Mouse (Mus musculus) NIH3T3 (cell line): ENCODE measurements around the gene Grcc10.

Source experiments
- DNase-seq: peaks from one replicate; pipeline ENCODE4 v3.0.0-alpha.2; 2012; ENCODE audit warnings: low read depth

Grcc10 gene

DNA sequence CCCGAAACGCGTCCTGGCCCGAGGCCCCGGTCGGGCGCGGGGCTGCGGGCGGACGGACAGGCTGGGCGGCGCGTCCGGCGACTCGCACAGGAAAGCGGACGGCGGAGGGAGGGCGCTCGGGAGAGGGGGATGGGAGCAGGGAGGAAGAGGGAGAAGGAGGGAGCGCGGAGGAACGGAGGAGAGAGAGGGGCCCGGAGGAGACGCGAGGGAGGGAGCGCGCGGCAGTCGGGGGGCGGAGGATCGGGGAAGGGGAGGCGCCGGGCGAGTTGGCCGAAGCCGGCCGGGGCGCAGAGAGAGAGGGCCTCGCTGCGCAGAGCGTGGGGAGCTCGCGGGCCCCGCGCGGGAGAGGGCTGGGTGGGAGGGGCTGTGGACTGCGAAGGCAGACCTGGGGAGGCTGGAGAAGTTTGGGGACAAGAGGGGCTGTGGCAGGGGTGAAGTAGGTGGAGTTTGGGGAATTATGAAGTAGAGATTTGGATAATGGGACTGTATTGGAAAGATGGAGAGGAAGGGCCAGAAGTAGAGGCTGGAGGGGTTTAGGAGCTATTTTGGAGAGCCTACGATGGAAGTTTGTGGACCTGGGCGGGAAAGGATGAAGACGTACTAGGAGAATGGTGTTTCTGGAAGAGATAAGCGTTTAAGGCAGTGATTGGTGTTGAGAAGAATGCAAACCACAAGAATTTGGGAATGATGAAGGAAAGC is 15.6 kb upstream of the Grcc10 start:
- DNase-seq = peak; percentile 94

DNA sequence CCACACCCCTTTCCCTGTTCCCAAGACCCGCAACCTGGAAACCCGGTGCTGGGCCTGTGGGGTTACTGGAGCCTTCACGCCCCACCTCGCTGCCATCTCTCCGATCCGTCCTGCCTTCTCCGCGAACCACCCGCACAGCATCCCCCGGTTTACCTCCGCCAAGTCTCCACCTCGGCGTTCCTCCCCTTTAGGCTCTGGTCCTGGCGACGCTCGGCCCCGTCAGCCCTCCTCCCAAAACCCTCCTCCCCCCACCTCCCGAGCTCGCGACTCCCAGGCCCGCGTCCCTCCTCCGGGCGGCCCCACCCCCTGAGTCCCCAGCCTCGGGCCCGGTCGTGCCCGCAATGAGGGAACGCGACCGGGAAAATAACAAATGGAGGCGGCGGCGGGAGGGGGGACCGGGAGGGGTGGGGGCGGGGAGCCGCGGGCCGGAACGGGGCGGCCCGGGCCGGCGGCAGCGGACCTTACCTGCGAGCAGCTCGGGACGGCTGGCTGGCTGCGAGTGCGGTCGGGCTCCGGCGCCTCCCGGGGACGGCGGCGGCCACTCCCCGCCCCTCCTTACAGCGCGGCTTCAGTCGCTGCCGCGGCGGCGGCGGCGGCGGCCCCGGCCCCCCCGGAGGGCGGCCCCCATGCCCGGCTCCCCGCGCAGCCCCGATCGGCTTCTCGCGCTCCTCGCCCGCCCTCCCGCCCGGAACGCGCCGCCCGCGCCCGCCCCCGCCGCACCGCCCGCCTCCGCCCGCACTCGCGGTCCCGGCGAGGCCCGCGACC is 14.8 kb upstream of the Grcc10 start, which contains the start of the genes Gm45234 and Atn1:
Gm45234 (minus strand) TSS at position 191 of the 765 bp plus-strand sequence.
Atn1 (minus strand) TSS at position 694 of the 765 bp plus-strand sequence.
- peak; percentile 85 for DNase-seq

DNA sequence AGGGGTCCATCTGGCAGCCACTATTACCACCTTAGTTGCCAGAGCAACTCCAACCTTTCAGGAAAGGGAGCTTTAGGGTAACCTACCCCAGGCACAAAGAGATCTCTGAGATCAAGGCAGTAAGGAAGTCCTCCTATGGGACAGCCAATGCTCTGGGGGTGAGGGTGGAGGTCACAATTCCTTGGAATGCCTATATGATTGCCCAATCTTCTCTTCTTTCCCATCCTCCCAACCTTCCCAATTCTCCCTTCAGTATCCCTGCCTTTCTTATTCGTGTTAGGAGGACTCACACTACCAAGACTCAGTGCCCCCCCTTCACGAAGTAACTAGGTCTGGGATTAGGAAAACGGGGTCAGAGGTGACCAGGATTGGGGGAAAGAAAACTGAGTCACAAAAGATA is 14.1 kb upstream of the Grcc10 start:
- peak; percentile 50 for DNase-seq

DNA sequence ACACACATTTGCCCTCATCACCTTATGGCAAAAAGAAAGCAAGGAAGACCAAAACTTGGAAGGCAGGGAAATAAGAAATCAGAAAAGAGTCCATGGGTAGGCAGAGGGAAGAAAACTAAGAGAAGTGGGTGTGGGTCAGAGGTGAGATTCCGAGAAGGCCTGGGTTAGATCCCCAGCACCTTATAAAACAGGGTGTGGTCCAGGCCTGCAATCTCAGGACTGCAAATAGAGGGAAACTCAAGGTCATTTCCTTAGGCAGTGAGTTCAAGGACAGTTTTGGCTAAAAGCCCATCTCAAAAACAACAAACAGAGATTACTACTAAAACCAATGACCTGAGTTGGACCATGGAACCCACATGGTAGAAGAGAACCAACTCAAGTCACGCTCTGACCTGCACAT is 12.7 kb upstream of the Grcc10 start:
- no peak for DNase-seq

DNA sequence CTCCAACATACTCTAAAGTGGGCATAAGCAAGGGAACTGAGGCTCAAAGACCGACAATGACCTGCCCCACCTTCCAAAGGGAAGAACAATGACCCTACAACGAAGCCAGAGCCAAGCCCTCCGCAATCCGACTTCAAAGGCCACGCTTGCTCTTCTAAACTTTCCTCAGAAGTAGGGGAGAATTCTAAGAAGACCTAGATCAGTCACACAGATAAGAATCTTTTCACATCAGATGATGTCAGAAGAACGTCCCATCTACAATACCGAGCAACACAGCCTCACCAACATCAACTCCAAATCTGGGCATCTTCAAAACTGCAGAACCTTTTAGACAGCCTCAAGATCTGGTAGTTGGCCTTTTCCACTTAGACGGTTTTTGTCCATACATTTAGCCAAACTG is 9.2 kb upstream of the Grcc10 start:
- no peak for DNase-seq

DNA sequence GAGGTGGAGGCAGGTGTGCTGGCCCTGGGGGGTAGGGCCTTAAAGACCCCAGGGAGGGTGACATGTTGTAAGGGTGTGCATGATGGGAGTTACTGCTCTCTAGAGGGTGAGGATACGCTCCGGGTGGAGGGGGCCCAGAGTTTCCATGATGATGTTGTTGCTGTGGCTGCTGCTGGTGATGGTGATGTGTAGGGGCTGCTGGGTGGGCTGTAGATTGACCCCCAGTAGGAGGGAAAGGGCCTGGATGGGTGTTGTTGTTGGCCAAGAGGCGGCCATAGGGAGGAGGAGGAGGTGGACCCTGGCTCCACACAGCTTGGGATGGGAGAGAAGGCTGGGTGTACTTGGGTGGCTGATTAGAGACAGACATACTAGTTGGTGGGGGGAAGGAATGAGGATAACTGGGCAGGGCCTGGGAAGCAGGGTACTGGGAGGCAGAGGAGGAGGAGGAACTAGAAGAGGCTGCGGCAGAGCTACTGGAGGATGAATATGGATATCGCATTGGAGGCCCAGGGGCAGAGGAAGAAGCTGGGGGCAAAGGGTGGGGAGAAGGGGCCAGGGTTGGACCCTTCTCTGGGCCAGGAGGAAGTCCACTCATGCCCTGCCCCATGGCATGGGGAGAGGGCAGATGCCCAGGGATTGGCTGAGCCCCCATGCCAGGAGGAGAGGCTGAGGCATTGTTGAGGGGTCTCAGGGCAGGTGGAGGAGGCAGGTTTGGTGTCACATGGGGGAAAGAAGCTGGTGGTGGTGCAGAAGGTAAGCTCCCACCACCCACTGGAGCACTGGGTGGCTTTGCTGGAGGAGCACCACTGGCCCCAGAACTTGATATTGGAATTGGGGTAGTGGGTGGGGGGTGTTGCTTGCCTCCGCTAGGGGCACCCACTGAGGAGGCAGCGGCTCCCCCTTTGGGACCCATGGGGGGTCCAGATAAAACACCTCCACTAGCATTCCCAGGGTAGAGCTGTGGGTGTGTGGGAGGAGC is 5.8 kb upstream of the Grcc10 start:
- DNase-seq = no peak

DNA sequence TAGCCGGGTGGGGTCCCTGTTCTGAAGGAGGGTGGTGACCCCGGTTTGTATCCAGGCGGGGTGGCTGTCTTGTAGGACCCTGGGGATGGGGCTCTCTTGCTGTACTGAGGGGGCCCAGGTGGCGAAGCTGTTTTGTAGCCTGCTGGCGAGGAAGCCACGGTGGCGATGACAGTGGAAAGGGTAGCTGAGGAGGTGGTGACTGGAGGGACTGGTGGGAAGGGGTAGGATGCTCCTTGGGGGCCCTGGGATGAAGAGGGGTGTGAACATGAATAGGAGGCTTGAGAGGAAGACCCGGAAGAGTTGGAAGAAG is 5.1 kb upstream of the Grcc10 start:
- no peak for DNase-seq

DNA sequence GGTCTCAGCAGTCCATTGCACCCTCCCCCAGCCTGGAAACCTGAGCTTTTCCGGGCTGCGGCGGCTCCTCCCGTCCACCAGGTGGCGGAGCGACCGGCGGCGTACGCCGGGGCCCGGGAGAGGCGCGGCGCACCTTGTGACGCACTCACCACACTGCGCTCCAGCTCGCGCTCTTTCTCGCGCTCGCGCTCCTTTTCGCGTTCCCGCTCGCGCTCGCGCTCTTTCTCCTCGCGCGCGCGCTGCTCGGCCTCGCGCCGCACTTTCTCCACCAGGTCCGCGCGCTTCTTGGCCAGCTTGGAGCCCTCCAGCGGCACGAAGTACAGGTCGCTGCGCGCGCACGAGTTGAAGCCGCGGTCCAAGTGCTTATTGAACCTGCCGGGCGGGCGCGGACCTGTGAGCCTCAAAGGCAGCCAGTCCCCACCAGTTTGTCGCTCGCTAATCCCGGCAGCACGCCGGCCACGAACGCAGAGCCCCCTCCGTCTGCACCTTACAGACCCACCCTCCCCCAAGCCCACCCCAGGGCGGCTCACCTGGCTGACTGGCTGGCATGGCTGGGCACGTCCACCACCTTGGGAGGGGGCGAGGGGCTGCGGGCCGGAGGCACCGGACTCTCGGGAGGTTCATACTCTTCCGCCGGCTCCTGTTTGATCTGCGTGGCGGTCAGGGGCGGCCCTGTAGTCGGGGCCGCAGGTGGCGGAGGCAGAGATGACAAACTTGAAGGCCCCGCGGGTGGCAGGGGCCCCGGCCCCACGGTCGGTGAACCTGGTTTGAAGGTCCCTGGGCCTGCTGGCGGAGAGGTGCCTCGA is 4.5 kb upstream of the Grcc10 start:
- DNase-seq = peak; percentile 86

DNA sequence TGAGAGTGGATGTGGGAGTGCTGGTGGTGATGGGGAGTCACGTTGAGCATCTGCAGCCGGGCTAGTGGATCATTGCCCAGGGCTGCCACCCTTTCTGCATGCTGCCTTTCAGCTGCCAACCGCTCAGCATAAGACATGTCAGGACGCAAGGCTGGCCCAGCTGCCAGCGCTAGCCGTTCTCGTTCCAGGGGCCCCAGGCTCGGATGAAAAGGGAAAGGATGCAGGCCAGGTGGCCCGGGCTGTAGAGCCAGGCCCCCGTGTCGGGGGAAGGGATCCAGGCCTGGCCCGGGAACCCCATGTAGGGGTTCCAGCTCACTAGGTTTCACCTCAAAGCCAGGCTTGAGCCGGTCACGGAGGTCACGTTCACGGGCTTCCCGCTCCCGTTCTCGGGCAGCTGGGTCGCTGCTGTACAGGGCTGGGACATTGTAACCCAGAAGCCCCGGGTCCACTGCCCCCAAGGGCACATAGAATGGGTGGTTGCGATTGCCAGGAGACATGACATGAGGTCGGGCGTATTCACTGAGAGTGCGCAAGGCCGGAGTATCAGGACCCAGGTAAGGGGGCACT is 3.7 kb upstream of the Grcc10 start:
- no peak for DNase-seq

DNA sequence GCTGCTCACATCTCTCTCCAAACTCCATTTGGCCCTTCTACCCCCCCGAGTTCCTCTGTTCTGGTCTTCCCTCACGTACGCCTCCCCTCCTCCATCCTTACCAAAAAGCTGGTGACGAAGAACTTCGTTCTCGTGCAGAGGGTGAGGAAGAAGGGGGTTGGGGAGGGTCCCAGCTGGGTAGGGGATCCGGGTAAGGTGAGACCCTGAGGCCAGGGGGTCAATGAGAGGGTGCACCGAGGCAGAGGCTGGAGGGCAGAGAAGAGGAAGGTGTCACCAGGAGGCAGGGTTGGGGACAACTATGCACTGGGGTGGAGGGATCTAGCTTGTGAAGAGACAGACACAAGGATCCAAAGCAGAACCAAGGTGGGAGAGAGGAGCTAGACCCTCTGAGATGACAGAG is 2.5 kb upstream of the Grcc10 start:
- DNase-seq = no peak

DNA sequence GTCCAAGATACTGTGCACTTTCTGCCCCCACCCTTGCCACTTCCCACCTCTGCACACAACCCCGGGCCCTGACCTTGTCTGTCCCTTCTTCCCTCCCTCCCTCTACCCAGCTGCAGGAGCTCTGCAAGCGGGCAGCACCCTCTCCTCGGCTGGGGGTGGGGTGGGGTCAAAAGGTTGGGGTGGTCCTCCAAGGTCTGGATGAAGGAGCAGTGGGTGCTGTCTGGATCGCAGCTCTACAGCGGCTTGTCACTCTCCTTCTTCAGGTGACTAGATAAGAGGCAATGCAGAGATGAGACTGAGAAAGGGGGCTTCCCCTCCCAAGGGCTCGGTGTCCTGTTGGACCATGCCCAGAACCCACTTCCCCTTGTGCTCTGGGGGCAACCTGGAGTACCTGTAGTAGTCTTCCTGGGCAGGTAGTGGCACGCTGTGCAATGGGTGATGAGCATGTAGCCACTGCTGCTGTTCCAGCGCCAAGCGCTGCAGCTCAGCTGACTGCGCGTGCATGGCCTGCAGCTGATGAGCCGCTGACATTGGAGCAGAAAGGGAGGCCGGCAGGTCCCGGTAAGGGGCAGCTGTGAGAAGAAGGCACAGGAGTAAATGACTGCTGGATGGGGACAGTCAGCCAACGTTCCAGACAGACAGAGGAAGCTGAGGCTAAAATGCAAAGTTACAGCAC is 1.8 kb upstream of the Grcc10 start:
- DNase-seq = no peak

DNA sequence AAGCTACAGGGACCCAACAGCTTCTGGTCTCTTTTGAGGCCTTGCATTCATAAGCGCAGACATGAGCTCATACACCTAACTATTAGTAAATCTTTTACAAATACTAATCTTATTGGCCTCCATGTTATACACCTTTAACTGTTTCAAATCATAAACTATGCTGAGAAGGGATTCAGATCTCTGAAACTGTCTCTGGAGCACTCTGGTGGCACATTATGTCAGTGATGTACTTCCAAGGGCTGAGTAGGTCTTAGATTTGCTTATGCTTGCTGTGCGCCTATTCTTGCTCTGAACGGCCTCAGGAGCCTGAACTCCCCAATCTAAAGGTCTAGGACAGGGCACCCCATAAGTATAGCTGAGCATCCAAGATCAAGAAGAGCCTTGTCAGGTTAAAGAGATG is 668 bp upstream of the Grcc10 start:
- no peak for DNase-seq

DNA sequence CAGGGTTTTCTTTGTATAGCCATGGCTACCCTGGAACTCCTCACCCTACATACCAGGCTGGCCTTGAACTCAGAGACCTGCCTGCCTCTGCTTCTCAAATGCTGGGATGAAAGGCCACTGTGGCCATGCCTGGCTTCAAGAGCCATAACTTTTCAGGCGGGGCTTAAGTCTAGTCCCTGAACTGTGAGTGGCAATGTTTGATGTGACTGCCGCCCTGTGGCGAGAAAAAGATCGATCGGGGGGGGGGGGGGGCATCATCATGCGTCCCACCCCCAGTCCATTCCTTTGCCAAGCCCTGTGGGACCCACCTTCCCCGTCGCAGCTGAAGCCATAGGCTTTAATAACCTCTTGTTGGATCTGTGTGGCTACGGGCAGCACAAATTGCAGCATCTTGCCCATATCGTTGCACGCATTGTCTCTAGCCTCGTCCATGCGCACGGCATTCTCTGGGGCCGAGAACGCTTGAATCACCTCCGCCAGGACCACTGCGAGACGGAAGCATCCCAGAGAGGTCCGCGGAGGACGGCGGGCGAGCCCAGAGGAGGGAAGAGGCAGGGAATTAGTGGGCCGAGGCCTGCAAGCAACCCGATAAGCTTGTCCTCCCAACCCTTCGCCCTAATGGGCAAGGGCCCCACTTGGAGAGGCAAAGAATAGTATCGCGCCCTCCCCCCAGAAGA is 825 bp downstream of the Grcc10 start:
- peak; percentile 86 for DNase-seq

DNA sequence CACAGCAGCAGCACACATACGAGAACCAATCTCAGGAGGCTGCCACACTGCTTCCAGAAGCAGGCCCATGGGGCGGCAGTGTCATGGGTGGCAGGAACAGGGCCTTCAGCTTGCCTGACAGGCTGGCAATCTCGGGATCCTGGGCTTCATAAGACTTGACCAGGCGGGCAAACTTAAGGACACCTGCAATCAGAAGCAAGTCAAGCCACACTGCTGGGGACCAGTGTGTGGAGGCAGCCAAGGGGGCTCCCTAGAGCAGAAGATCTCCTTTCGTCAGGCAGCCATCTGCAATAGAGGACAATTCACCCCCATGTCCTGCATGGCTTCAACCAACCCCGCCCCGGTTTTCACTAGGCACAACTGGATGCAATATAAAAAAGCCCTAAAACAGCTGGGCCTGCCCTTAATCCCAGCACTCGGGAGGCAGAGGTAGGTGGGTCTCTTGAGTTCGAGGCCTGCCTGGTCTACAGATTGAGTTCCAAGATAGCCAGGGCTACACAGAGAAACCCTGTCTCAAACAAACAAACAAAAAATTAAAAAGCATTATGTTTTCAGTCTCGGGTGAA is 1.9 kb downstream of the Grcc10 start:
- no peak for DNase-seq

DNA sequence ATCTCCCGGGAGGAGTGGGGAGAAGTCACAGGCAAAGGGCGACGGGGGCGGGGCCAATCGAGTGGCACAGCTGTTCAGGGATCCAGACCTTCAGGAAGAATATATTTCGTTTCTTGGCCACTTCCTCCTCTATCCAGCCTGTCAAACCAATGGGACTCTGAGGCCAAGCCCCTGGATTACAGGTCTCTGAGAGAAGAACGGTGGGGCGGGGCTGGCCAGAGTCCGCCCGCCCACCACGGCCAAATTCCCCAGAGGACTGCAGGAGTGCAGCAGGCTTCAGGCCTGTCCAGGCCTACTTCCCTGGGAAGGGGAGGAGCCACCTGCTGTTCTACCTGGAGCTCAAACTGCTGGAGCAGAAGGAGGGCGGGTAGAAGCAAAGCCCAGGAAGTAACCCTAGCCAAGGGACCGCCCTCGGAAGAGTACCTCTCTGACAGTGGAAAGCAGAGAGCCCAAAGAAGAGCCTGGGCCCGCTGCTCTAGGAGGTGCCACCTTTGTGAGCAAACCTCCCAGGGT is 2.6 kb downstream of the Grcc10 start, which contains the start of gene Ptpn6:
Ptpn6 (minus strand) TSS at position 204 of the 513 bp plus-strand sequence.
- DNase-seq = peak; percentile 25

DNA sequence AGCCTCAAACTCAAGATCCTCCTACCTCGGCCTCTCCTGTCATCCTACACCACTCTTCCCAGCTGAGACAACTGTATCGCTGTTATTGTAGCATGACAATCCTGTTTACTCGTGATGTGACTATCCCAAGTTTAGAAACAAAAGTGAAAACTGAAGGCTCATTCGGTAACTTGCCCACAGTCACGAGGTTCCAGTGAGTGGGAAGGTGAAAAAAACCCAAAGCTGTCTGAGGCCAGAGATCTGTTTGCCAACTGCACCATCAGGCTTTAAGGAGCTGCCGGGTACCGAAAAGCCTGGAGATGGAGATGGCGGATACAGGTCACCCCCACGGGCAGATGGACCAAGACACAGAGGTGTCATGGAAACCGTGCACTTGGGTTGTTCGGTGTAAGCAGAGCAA is 4.1 kb downstream of the Grcc10 start:
- DNase-seq = no peak

DNA sequence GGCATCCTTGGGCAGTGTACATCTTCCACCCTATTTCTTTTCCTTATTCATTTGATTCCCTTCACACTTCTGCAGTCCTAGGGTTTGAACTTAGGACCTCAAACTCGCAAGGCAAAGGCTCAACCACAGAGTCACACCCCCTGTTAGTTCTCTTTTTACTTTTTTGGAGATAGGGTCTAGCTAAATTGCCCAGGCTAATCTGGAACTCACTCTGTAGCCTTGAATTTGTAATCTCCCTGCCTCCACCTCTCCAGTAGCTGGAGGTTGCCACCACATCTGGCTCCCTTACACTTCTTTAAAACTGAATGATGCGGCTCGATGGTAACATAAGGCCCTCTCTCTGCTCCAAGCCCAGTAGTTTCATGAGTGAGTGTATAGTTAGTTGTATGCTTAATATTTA is 6.8 kb downstream of the Grcc10 start:
- DNase-seq = no peak

DNA sequence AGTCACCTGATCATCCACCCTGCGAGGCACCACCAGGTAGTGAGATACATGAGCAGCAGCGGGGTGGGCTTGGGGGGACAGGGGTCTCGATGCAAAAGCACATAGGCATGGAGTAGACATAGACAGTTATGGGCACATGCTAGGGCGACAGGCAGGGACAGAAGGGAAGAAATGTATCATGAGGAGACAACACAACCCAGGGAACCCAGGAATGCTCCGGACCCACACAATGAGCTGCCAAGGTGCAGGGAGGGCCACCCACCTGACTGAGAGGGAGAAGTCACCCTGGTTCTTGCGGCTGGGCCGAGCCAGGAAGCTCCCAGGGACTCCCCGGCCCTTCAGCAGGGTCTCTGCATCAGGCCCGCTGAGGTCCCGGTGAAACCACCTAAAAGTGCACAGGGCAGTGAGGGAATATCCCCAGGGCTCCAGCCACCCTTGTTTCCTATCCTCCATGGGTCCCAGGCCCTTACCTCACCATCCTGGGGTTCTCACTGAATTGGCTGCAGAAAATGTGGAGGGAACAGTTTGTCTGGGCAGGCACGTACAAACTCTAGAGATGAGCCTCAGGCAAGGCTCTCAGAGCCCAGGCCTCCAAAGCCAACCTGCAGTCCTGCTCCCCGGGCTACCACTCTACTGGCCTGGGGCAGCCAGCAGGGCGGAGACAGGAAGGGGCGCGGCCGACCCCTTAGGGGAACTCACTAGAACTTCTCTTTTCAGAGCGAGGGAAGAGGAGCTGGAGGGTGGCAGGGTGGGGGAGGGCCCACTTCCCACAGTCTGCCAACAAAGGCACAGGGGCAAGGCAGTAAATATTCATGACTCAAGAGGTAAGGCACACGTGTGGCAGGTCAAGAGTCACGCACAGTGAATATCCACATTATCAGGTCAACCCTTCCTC is 8.5 kb downstream of the Grcc10 start:
- no peak for DNase-seq
